Mouse (Mus musculus) cerebellum, adult 11-12 months (tissue): ENCODE data around the gene Usp35.
A peak's percentile ranks its signal among the peaks of the same experiment; 100 is the strongest.

ENCODE experiments used
- DNase-seq: peaks from one replicate; pipeline ENCODE4 v3.0.0; 2022

Gene Usp35

DNA sequence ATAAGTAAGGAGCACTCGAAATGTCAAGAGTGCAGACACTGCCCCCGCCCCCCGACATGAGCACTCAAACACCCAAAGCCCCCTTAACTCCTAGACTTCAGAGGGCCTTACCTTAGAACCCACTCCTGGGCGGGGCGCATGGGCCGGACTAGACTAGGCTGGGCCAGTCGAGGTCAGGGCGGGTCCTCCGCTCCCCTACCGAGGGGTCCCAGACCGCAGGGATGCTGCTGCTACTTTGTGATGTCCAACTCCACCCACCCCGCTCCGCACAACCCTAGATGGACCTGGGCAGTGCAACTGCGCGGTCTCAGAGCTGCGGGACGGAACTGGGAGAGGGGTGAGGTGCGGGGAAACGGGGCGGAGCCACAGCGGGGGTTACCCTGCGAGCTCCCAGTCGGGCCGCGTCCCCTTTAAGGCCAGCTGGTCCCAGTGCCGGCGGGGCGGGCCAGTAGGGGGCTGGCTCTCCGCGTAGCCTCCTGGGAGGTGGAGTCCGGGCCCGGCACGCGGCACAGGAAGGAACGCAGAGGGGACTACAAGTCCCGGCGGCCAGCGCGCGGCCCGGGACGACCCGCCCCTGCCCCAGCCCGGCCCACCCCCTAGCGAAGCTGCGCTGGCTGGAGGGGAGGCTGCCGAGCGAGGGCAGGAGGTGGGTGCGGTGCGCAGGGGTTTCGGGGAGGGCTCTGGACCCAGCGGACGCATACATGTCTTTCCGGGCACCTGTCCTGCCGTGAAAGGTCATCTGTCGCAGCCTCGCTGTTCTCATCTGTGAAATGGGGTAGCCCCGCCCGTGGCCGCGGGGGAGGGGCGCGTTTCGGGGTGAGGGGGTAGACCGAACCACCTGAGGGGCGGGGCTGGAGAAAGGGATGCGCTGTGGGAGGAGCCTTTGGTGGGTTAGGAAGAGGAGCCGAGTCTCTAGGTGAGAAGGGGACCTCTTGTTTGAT, at the start of gene Usp35, which contains the start of gene Kctd21:
TSS of gene Usp35 (minus strand) at position 295 of the 941 bp plus-strand sequence.
TSS of gene Kctd21 (plus strand) at position 602 of the 941 bp plus-strand sequence.
- peak; percentile 97 for DNase-seq

DNA sequence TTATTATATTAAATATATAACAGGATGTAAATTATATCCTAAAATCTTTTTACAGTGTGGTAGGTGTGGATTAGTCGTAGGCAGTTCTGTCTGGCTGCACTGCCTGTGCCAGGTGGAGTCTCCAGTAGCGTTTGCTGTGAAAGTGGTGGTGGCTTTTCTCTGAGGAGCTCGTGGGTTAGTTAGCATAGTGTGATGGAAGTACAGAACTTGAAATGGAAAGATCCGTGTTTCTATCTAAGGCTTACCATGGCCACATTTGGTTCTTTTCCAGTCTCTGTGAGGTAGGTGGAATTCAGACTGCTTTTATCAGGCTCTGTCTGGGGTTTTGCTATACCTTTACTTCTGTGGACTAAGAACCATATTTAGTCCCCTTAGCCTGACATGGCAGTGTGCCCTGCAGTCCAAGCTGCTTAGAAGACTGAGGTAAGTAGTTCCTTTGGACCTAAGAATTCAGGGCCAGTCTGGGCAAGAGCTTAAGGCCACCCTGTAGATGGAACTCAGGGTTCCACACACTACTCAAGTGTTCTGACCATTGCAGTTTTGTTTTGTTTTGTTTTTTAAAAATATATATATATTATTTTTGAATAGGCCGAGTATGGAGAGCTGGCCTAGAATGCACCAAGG, 48.8 kb upstream of the Usp35 start:
- no peak for DNase-seq

DNA sequence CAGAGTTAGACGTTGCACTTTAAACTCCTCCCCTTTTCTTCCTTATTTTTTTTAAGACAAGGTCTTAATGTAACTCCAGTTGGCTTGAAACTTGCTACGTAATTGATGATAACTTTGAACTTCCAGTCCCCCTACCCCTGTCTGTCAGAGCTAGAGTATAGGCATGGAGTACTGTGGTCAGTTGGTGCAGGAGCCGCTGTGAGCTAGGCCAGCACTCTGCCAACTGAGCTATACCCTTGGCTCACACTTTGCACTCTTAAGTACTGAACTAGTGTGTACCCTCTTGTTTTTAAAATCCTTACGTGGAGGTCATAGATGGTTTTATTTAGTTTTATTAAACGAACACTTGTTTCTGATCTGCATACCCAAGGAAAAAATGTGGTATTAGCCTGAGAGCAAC, 47.5 kb upstream of the Usp35 start:
- DNase-seq: no peak

DNA sequence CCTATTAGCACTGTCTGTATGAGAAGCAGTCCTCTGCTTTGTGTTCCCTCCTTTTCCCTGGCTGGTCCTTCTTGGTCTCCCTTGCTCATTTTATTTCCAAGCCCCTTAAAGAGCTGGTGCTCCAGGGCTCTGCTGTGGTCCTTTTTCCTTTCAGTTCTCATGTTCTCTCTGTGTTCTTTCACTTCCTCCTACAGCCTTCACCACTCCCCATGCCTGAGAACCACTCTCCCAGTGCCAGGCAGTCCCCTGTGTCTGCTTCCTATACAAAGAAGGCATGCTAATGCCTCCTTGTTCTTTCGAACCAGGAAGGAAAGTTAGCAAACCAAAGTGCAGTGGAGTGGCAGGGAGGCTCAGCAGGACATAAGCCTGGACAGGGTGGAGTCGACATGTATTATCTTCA, 44.1 kb upstream of the Usp35 start:
- no peak for DNase-seq

DNA sequence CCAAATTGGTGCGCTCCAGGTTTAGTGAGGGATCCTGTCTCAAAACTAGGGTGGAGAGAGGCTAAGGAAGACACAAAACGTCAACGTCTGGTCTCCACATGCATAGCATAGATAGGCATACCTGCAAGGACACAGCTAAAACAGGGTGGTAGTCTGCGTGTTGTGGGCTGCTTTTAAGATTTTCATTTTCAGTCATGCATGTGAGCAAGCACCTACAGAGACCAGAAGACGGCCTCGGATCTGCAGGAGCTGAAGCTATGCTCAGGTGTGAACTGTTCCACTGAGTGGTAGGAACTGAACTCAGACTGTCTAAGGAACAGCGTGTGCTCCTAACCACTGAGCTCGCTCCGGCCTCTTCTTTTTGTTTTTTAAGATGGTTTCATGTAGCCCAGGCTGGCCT, 43.3 kb upstream of the Usp35 start:
- no peak for DNase-seq

DNA sequence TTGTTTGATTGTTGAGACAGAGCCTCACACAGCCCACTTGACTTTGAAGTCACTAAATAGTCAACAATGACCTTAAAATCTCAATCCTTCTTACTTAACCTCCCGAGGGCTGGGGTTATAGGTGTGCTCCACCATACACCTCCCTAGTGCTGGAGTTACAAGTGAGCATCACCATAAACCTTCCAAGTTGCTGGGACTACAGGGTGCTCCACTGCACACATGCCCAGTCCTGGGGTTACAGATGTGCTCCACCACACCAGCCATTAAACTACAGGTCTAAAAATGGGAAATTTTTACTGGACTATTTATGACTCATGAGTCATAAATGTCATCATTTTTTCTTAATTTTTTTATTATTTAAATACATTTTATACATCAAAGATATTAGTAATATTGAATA, 34.1 kb upstream of the Usp35 start:
- DNase-seq: no peak

DNA sequence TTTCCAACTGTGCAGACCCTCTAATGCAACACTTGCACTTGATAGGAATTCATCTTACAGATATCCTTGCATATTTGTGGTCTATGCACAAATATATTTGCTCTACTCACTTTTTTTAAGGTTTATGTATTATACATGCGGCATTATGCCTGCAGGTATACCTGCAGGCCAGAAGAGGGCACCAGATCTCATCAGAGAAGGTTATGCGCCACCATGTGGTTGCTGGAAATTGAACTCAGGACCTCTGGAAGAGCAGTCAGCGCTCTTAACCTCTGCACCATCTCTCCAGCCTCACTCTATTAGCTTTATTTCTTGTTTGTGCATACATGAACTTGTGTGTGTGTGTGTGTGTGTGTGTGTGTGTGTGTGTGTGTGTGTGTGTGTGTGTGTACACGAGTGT, 29.6 kb upstream of the Usp35 start:
- peak; percentile 1 for DNase-seq

DNA sequence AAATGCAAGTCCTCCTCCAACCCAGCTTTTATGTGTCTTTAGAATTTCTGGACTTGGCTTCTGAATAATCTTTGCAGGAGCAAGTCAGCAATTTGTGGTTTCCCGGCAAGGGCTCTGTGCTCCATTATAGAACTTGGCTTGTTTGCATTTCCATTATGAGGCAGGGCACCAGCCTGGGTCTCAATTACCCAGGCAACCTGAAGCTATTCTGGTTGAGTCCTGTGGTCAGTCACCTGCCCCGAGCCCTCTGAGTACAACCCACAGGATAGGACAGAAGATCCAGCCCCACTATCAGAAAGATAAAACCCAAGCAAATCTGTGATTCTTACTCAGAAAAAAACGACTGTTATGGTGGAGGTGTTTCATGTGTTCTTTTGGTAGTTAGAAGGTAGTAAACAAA, 29.1 kb upstream of the Usp35 start:
- DNase-seq: peak; percentile 0

DNA sequence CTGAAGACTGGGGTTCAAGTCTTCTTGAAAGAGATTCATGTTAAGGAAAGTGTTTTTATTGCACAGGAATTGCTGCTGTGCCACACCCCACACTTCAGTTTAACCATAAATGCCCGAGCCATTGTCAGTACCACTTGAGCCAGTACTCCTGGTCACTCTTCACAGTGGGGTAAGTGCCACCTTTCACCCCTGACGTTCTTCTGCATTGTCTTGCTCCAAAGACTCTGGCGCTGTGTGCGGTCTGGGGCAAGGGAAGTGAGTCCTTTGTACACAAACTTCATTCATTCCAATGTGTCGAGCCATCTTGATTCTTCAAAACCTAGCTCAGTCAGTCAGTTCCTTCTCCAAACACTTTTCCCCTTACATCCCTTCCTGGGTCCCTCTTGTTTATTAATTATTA, 28.3 kb upstream of the Usp35 start:
- DNase-seq: no peak

DNA sequence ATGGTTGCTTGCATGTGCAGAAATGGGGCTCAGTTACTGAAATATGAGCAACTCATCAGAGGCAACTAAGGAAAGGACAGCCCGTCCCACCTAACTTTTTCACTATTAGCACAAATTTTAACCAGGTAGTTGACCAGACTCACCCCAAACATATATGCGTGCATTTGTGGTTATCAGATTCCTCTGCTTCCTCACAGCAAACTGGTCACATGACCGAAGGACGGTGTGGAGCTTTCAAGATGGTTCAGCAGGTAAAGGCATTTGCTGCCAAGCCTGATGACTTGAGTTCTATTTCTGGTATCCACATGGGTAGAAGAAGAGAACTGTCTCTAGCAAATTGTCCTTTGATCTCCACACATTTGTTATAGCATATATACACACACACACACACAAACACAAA, 26.5 kb upstream of the Usp35 start:
- DNase-seq: no peak

DNA sequence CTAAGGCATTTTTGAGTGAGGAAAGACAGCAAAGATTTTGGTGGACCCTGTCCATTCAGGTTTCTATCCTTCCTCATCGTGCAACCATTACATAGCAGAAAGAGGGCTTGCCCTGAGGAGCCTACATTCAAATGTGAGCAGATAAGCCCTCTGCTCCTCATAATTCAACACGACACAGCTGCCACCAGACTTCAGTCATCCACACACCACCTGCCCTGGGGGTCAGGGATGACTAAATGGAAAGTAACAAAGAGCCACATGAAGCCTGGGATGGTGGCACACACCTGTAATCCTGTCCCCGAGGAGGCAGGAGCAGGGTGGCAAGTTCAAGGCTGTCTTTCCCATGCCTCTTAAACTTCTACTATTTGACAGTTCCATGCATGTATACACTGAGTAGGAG, 26.0 kb upstream of the Usp35 start:
- DNase-seq: no peak

DNA sequence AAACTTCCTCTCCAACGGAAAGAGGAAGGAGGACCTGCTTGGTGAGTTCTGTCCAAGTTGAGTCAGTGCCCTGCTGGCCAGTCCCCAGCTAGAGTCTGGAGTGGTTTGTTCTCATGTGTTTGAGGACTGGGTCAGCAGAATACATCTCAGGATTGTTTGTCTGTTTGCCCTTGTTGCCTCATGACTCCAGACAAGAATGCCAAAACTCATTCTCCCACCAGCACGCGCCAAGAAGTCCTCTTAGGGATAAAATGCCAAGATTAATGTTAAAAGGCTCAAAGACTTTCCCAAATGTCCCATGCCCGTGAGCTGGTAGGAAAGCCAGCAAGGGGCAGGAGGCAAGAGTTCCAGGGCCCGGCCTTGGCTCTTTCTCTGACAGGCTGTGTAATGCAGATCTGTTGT, 25.1 kb upstream of the Usp35 start:
- peak; percentile 14 for DNase-seq

DNA sequence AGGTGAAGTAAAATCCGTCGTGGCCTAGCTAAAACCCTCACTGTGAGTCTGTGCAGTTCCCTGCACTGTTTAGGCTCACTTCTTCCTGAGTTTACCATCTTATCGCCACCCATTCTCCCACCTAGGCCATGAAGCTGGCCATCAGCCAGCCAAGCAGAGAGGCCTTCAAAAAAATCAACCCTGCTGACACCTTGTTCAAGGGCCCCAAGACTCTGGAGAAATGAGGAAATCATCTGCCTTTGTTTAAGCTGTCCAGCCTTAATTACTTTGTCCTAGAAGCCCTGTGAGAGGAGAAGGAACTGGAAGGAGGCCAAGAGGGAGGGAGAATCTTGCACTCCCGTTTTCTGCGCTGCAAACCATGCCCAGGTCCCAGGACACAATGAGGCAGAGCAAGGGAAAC, 24.4 kb upstream of the Usp35 start:
- DNase-seq: peak; percentile 0

DNA sequence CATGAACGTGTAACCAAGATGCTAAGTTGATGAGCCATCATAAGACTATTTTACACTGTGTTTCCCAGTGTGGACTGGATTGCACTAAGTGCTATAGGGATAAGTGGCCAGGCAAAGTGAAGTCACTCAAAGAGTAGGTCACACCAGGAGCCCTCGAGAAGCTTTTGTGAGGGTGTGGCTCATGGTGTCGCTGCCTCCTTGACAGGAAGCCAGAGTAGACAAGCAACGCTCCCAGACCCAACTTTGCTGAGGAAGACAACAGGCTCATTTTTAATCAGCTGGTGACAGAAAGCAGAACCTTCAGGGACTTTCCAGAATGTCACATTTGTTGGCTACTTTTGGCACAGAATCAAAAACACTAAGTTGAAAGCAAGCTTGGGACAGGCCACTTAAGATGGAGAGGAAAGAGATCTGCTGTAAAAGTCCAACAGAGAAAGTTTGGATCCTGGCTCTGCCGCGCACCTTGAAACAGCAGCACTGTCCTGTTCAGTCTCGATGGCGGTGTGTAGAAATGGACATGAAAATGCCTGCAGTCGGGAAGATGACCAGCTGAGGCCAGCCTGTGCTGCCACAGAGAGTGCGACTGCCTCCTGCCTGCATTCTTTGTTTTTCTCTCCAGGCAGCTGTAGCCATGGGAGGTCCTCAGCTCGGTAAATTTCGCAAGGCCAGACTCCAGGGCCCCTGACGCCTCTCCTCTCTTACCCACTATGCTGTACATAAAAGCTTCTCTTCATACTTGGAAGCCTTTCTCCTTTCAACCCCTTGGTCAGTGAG, 23.4 kb upstream of the Usp35 start:
- DNase-seq: peak; percentile 3

DNA sequence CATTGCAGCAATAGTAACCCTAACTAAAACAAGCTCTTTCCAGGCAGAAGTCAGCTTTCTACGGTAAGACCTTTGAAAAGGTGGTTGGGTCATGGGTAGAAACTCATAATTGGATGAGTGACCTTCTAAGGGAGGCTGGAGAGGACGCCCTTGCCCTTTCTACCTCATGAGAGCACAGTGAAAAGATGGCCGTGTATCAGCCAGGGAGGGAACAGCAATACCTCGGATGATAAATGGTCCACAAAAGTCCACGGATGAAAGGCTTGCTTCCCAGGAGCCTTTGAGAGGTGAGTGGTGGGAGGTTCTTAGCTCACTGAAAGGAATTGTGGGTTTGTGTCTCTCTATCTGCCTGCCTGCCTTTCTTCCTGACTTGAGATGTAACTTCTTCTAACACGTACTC, 21.5 kb upstream of the Usp35 start:
- DNase-seq: peak; percentile 1

DNA sequence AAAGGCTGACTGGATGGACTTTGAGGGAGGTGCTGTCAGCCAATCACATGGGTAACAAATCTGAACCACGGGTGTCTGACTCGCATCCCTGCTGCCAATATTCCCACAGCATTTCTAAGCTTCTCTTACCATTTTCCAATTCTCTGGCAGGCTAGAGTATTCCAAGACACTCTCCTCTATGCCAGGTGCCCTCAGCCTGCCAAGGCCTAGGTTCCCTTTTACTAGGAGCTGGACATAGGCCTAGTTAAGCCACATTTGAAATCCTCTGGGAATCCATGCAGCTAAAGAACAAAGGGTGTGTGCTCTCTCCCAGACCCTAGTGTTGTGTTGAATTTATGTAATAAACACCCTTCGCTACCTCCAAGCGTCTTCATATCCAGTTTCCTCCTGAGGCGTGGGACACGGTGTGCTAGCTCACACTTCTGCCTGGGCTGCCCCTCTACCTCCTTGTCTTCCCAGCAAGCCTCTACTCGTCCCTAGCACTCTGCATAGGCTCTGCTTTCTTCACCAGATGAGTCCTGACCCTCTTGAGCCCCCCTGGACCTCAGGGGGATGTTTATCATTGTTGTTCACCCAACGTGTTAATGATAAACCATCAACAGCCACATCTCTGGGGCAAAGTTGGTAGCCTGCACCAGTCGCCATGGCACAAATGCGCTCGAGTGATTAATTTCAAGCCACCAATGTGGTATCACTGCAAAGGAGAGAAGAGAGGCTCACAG, 20.1 kb upstream of the Usp35 start:
- peak; percentile 7 for DNase-seq

DNA sequence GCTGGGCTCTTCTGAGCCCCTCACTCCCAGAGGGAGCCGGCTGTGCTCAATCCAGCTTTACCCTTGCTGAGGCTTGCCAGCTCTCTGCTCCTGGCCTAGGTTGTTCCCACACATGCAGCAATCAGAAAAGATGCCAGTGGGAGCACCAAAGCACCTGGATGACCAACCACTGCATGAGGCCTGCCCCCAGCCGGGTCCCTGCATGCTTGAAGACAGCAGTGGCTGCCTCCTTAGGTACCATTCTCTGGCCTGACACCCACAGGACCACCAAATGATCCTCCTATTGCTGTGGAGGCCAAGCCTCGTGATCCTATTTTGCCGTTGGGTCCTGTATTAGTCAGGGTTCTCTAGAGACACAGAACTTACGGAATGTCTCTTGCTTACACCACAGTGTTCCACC, 19.1 kb upstream of the Usp35 start:
- peak; percentile 3 for DNase-seq

DNA sequence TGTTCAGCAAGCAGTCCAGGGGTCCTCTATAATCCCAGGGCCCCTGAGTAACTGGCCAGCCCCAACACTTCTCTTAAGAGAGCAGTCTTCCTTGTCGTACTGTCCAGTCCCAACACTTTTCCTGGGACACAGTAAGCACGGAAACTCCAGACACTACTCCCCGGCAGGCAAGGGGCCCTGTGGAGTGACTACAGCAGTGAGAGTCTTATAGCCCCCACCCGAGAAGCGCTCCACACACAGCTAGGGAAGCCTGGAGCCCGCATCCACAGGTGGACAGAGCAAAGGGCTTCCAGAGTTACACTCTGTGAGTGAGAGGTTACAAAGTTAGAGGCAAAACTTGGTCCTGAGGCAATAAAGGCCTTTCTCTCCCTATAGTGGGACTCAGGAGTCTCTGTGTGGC, 17.6 kb upstream of the Usp35 start:
- DNase-seq: no peak

DNA sequence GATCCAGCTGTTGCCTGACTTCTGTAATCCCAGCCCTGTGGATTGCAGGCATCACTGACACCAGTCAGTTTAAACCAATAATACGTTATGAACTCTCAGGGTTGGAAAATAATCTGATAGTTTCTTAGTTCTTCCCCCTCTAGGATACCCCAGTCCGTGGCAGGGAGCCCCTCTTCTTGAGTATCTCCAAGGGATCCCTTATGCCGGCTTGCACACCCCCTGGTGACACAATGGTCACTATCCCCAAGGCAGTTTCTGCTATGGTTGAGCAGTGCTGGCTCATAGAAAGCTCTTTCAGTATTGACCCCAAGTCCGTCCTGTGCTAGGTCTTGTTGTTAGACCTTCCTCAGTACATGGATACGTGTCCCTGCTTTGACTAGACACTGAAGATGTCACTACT, 17.0 kb upstream of the Usp35 start:
- DNase-seq: no peak

DNA sequence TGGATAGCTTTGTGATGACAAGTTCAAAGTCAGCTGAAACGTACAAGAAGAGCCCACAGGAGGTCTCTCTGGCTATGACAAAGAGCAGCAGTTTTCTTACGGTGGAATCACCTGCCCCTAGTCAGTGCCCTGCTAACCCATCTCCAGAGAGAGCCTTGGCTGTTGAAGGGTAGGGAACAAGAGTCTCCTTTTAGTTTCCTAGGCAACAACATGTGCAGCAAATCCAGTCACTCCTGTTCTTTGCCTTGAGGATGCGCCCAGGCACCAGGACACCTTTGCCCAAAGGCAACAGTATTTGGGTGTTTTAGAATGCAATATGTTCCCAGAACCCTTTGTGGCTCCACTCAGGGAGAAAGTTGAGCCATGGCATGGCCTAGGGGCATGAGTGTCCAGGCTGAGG, 16.5 kb upstream of the Usp35 start:
- DNase-seq: no peak

DNA sequence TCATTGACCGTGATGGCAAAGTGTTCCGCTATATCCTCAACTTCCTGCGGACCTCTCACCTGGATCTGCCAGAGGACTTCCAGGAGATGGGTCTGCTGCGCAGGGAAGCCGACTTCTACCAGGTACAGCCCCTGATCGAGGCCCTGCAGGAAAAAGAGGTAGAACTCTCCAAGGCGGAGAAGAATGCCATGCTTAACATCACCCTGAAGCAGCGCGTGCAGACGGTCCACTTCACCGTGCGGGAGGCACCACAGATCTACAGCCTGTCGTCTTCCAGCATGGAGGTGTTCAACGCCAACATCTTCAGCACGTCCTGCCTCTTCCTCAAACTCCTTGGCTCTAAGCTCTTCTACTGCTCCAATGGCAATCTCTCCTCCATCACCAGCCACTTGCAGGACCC, 15.6 kb upstream of the Usp35 start:
- DNase-seq: peak; percentile 7

DNA sequence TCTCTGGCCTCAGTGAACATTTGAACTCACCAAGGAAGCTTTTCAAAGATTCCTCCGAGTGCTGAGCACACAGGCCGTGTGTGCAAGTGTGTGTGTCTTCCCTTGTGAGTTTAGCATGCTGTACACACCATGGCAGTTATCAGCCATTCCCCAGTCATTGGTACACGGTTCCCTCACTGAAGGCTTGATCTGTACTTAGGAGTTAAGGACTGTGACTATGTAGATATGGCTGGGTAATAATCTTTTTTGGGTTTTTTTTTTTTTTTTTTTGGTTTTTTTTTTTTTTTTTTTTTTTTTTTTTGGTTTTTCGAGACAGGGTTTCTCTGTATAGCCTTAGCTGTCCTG, 15.0 kb upstream of the Usp35 start:
- no peak for DNase-seq
